Mouse (Mus musculus) bone marrow macrophage, adult 2 months (primary cell): Measurements from ENCODE around the gene Fam151a.

ENCODE experiments used
- CTCF ChIP-seq: IDR thresholded peaks from 2 replicates; pipeline ENCODE4 v1.5.1; 2012; ENCODE audit warnings: low read depth, mild to moderate bottlenecking, low read length, moderate library complexity
- POLR2A ChIP-seq: IDR thresholded peaks from 2 replicates; pipeline ENCODE4 v1.6.1; 2012; ENCODE audit warnings: mild to moderate bottlenecking, low read depth, low read length, borderline replicate concordance

GRCm38 (mm10) chr4:106794247-106794646 lies 60.6 kb downstream of the Fam151a start:
- no peak for TF ChIP-seq CTCF
- TF ChIP-seq POLR2A: no peak
